Mouse (Mus musculus): ENCODE measurements around the gene Synrg. TPM values are rescaled to one million over a fixed set of nuclear protein-coding genes. Genes with fewer than 3 reads are reported as not detected.

Synrg gene
- polyA plus RNA-seq, 1 experiment from 2014 or later = 9.0 TPM

DNA sequence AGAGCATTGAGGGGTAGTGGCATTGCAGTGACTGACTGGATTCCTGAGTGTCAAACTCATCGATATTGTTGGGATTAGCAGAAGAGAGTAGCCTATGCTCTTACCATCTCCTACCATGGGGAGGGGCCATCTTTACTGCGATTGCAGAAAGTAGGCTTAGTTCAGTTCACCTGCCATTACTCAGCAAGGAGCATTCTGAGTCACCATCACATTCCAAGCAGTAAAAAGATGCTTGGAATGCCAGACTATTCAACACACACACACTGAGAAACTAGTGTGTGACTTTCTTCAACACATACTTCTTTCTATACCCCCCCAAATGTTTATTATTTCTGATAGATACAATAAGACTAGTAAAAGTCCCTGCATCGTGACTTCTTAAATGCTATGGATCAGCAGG, 116.1 kb downstream of the Synrg start:
- Histone ChIP-seq H3K27me3 (no peaks in the 10 kb centered on the region), H3K27ac (no peak overlapping the region), H3K4me3 (no peak overlapping the region), H3K9ac (no peak overlapping the region), H3K4me2 (no peak overlapping the region), H3K9me3 (no peaks in the 10 kb centered on the region), H3K36me3 (peaks cover 49% of the 10 kb centered on the region), H3K4me1 (0 out of 2 replicates have a peak, but pooled peaks cover 4% of the 10 kb centered on the region)
- 92% methylated on average over 3 of the region's 3 CpGs for WGBS
- no peak for ATAC-seq (ENCODE audit: insufficient number of reproducible peaks, insufficient read depth, low FRiP score, low TSS enrichment, low read depth)

DNA sequence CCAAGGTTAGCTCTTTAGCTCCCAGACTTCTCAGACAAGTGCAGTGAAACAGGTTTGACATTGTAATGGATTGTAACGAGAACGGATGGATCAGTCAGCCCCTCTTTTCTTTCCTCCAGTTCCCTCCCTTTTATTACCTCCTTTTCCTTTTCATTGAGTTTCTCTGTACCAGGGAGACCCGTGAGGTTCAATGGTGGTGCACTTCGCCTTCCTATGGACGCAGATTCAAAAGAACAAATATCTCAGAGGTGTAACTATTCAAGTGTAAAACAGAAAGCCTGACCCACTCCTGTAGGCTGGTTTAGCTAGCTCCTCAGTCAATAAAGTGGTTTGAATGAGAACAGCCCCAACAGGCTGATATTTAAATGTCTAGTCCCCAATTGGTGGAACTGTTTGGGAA, 117.7 kb downstream of the Synrg start:
- Histone ChIP-seq H3K36me3 (peaks cover 64% of the 10 kb centered on the region), H3K4me2 (no peak overlapping the region), H3K4me1 (0 out of 2 replicates have a peak, but pooled peaks cover 4% of the 10 kb centered on the region), H3K27me3 (no peaks in the 10 kb centered on the region), H3K9ac (no peak overlapping the region), H3K27ac (no peak overlapping the region), H3K4me3 (no peak overlapping the region), H3K9me3 (no peaks in the 10 kb centered on the region)
- WGBS = 91% methylated on average over 5 of the region's 5 CpGs
- ATAC-seq (ENCODE audit: insufficient number of reproducible peaks, insufficient read depth, low FRiP score, low TSS enrichment, low read depth) = no peak

DNA sequence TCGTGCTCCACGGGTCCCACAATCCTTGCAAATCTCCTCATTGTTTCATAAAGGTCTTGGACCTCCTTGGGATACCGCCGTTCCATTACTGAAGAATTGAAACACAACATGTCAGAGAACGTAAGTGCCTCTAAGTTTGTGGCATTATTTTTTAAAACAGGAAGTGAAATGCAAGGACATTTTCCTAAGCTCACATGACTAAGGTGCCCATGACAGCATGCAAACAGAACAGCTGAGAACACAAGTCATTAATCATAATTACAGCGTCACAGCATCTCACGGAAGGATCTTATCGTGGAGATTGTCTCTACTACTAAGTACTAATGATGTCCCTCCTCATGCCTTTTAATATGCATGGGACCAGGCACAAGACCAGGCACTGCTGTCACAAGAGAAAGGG, 126.3 kb downstream of the Synrg start:
- Histone ChIP-seq H3K27ac (no peak overlapping the region), H3K27me3 (no peaks in the 10 kb centered on the region), H3K9ac (no peak overlapping the region), H3K4me3 (no peak overlapping the region), H3K9me3 (no peaks in the 10 kb centered on the region), H3K4me1 (no peaks in the 10 kb centered on the region), H3K4me2 (no peak overlapping the region), H3K36me3 (peaks cover 76% of the 10 kb centered on the region)
- WGBS = 91% methylated on average over 8 of the region's 8 CpGs
- ATAC-seq (ENCODE audit: insufficient number of reproducible peaks, insufficient read depth, low FRiP score, low TSS enrichment, low read depth) = no peak

Other genes starting within 250 kb of the Synrg start
- gene Wfdc21, start 217.5 kb upstream of the Synrg start, polyA plus RNA-seq (2015; fragmentation: Nextera tagmentation; extraction: Ambion mirVana) = not detected in 2 replicates
- 32.0 and 32.1 TPM in 2 replicates for gene Heatr6, start 210.7 kb upstream of the Synrg start, polyA plus RNA-seq (2015; fragmentation: Nextera tagmentation; extraction: Ambion mirVana)
- gene Hnf1b, start 114.4 kb upstream of the Synrg start, polyA plus RNA-seq (2015; fragmentation: Nextera tagmentation; extraction: Ambion mirVana) = 0.12 TPM in 1 of 2 replicates, not detected in the other
- 37.9 and 42.7 TPM in 2 replicates for gene Ddx52, start 22.4 kb upstream of the Synrg start, polyA plus RNA-seq (2015; fragmentation: Nextera tagmentation; extraction: Ambion mirVana)
- gene Dusp14, start 104.8 kb downstream of the Synrg start, polyA plus RNA-seq (2015; fragmentation: Nextera tagmentation; extraction: Ambion mirVana) = 16.6 and 19.9 TPM in 2 replicates
- gene Tada2a, start 165.2 kb downstream of the Synrg start, polyA plus RNA-seq (2015; fragmentation: Nextera tagmentation; extraction: Ambion mirVana) = 42.6 and 45.6 TPM in 2 replicates
- gene Acaca, start 165.2 kb downstream of the Synrg start, polyA plus RNA-seq (2015; fragmentation: Nextera tagmentation; extraction: Ambion mirVana) = 18.8 and 19.1 TPM in 2 replicates
- gene Gm11437, start 203.0 kb downstream of the Synrg start, polyA plus RNA-seq (2015; fragmentation: Nextera tagmentation; extraction: Ambion mirVana) = not detected in 2 replicates

All from embryonic facial prominence, embryonic 13.5 days (tissue).